Mouse (Mus musculus): ENCODE results near the gene Add3. TPM values are rescaled to one million over a fixed set of nuclear protein-coding genes. Genes with fewer than 3 reads are reported as not detected.
A peak's percentile ranks its signal among the peaks of the same experiment; 100 is the strongest.

Gene Add3
- total and polyA plus RNA-seq, 2 experiments from 2014 or later, result 52.3 to 52.6 TPM

- no peaks in the 10 kb centered on the region for H3K27me3 ChIP-seq (ENCODE audit: insufficient read depth, low read length)
- no peak overlapping the region for H3K4me2 ChIP-seq (ENCODE audit: low read depth)
- H3K9me3 ChIP-seq (ENCODE audit: low read length), result no peaks in the 10 kb centered on the region
- H3K4me1 ChIP-seq (ENCODE audit: insufficient read depth), result 0 out of 2 replicates have a peak, but pooled peaks cover 4% of the 10 kb centered on the region
- H3K27ac ChIP-seq (ENCODE audit: low read depth, low read length), result no peak overlapping the region
- DNase-seq (no peak), ATAC-seq (no peak)
- no peak for TF ChIP-seq CTCF (IDR thresholded peaks at IDR 0.05; ENCODE audit: low read depth)
- H3K36me3 ChIP-seq (ENCODE audit: insufficient read depth), result no peaks in the 10 kb centered on the region
- WGBS, result 84% methylated on average over 3 of the region's 3 CpGs
- no peak overlapping the region for H3K4me3 ChIP-seq (ENCODE audit: low read depth, low read length)
- no peak overlapping the region for H3K9ac ChIP-seq
These were observed 13.9 kb downstream of the Add3 start for GRCm38 (mm10) chr19:53154156-53154555.

- DNase-seq (no peak), ATAC-seq (no peak)
- no peak for TF ChIP-seq CTCF (IDR thresholded peaks at IDR 0.05; ENCODE audit: low read depth)
- WGBS, result 87% methylated on average over 3 of the region's 3 CpGs
- H3K4me2 ChIP-seq (ENCODE audit: low read depth), result no peak overlapping the region
- no peaks in the 10 kb centered on the region for H3K36me3 ChIP-seq (ENCODE audit: insufficient read depth)
- H3K9me3 ChIP-seq (ENCODE audit: low read length), result no peaks in the 10 kb centered on the region
- no peaks in the 10 kb centered on the region for H3K27me3 ChIP-seq (ENCODE audit: insufficient read depth, low read length)
- no peak overlapping the region for H3K9ac ChIP-seq
- 0 out of 2 replicates have a peak, but pooled peaks cover 4% of the 10 kb centered on the region for H3K4me1 ChIP-seq (ENCODE audit: insufficient read depth)
- no peak overlapping the region for H3K27ac ChIP-seq (ENCODE audit: low read depth, low read length)
- no peak overlapping the region for H3K4me3 ChIP-seq (ENCODE audit: low read depth, low read length)
These were observed 16.1 kb downstream of the Add3 start for GRCm38 (mm10) chr19:53156361-53156760.

DNA sequence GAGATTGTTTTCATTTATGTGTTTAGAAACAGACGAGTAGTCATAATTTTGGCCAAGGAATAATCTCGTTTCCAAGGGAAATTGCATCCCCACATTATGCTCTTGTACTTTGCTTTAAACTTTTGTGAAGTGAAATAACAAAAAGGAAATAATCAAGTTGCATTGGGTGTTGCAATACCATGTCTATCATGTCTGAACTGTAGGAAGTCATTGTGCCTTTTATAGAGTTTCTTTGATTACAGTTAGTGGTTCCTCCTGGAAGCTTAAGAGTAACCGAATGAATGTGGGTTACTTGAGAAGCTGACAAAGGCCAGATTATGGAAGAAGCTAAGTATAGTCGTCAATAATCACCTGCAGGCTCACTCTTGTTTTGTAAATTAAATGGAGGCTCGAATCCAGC lies 16.9 kb downstream of the Add3 start:
- H3K27ac ChIP-seq (ENCODE audit: low read depth, low read length), result no peak overlapping the region
- no peak overlapping the region for H3K4me2 ChIP-seq (ENCODE audit: low read depth)
- H3K27me3 ChIP-seq (ENCODE audit: insufficient read depth, low read length), result no peaks in the 10 kb centered on the region
- 68% methylated on average over 5 of the region's 5 CpGs for WGBS
- no peak overlapping the region for H3K9ac ChIP-seq
- H3K4me3 ChIP-seq (ENCODE audit: low read depth, low read length), result no peak overlapping the region
- DNase-seq (no peak), ATAC-seq (no peak)
- no peaks in the 10 kb centered on the region for H3K36me3 ChIP-seq (ENCODE audit: insufficient read depth)
- no peak for TF ChIP-seq CTCF (IDR thresholded peaks at IDR 0.05; ENCODE audit: low read depth)
- 0 out of 2 replicates have a peak, but pooled peaks cover 4% of the 10 kb centered on the region for H3K4me1 ChIP-seq (ENCODE audit: insufficient read depth)
- no peaks in the 10 kb centered on the region for H3K9me3 ChIP-seq (ENCODE audit: low read length)

DNA sequence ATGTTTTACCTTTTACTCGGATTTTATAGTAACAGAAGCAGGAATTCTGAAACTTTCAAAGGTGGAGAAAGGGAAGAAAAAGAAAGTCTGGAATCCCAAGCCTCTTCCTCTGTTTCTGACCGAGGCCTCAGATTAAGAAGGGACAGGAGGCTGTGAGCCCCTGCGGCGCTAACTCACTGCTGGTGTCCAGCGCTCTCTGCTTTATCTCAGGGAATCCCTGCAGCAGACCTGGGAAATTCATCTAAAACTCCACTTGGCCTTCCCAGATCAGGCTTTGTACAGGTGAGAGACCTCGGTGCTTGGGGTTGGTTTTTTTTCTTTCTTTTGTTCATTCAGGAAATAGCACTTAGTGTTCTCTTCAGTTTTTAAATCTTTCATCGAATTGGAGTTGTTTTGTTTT lies 19.1 kb downstream of the Add3 start:
- WGBS, result 49% methylated on average over 7 of the region's 7 CpGs
- H3K9me3 ChIP-seq (ENCODE audit: low read length), result no peaks in the 10 kb centered on the region
- DNase-seq, result no peak
- no peak for ATAC-seq
- H3K9ac ChIP-seq, result no peak overlapping the region
- no peaks in the 10 kb centered on the region for H3K36me3 ChIP-seq (ENCODE audit: insufficient read depth)
- no peak overlapping the region for H3K4me3 ChIP-seq (ENCODE audit: low read depth, low read length)
- H3K27me3 ChIP-seq (ENCODE audit: insufficient read depth, low read length), result no peaks in the 10 kb centered on the region
- no peak for TF ChIP-seq CTCF (IDR thresholded peaks at IDR 0.05; ENCODE audit: low read depth)
- no peak overlapping the region for H3K4me2 ChIP-seq (ENCODE audit: low read depth)
- H3K27ac ChIP-seq (ENCODE audit: low read depth, low read length), result no peak overlapping the region
- no peaks in the 10 kb centered on the region for H3K4me1 ChIP-seq (ENCODE audit: insufficient read depth)

- no peak overlapping the region for H3K4me2 ChIP-seq (ENCODE audit: low read depth)
- H3K4me3 ChIP-seq (ENCODE audit: low read depth, low read length), result no peak overlapping the region
- ATAC-seq (no peak), DNase-seq (no peak)
- no peaks in the 10 kb centered on the region for H3K9me3 ChIP-seq (ENCODE audit: low read length)
- H3K27ac ChIP-seq (ENCODE audit: low read depth, low read length), result no peak overlapping the region
- 78% methylated on average over 6 of the region's 6 CpGs for WGBS
- H3K9ac ChIP-seq, result no peak overlapping the region
- H3K36me3 ChIP-seq (ENCODE audit: insufficient read depth), result no peaks in the 10 kb centered on the region
- TF ChIP-seq CTCF (IDR thresholded peaks at IDR 0.05; ENCODE audit: low read depth), result no peak
- no peaks in the 10 kb centered on the region for H3K27me3 ChIP-seq (ENCODE audit: insufficient read depth, low read length)
- H3K4me1 ChIP-seq (ENCODE audit: insufficient read depth), result peaks cover 21% of the 10 kb centered on the region
These were observed 22.7 kb downstream of the Add3 start for GRCm38 (mm10) chr19:53162927-53163326.

GRCm38 (mm10) chr19:53164645-53165044 lies 24.4 kb downstream of the Add3 start:
- H3K27me3 ChIP-seq (ENCODE audit: insufficient read depth, low read length), result no peaks in the 10 kb centered on the region
- 58% methylated on average over 7 of the region's 7 CpGs for WGBS
- no peaks in the 10 kb centered on the region for H3K36me3 ChIP-seq (ENCODE audit: insufficient read depth)
- no peak overlapping the region for H3K4me3 ChIP-seq (ENCODE audit: low read depth, low read length)
- TF ChIP-seq CTCF (IDR thresholded peaks at IDR 0.05; ENCODE audit: low read depth), result no peak
- peaks cover 21% of the 10 kb centered on the region for H3K4me1 ChIP-seq (ENCODE audit: insufficient read depth)
- H3K9me3 ChIP-seq (ENCODE audit: low read length), result no peaks in the 10 kb centered on the region
- no peak overlapping the region for H3K9ac ChIP-seq
- no peak overlapping the region for H3K4me2 ChIP-seq (ENCODE audit: low read depth)
- H3K27ac ChIP-seq (ENCODE audit: low read depth, low read length), result no peak overlapping the region
- ATAC-seq (no peak), DNase-seq (no peak)

GRCm38 (mm10) chr19:53165305-53166240 lies 25.3 kb downstream of the Add3 start:
- Histone ChIP-seq H3K9me3 (ENCODE audit: low read length) (no peaks in the 10 kb centered on the region), H3K4me3 (ENCODE audit: low read depth, low read length) (no peak overlapping the region), H3K27me3 (ENCODE audit: insufficient read depth, low read length) (no peaks in the 10 kb centered on the region), H3K4me1 (ENCODE audit: insufficient read depth) (peaks cover 21% of the 10 kb centered on the region), H3K36me3 (ENCODE audit: insufficient read depth) (no peaks in the 10 kb centered on the region), H3K27ac (ENCODE audit: low read depth, low read length) (no peak overlapping the region), H3K9ac (no peak overlapping the region), H3K4me2 (ENCODE audit: low read depth) (peak overlapping the region; percentile 10; the same call in 1 of the 2 replicates)
- WGBS, result 10% methylated on average over 4 of the region's 4 CpGs
- peak; percentile 60 for DNase-seq
- TF ChIP-seq CTCF (IDR thresholded peaks at IDR 0.05; ENCODE audit: low read depth), result no peak
- peak; percentile 86 for ATAC-seq
